Mouse (Mus musculus): Measurements from ENCODE around the gene Dbt. TPM values are rescaled to one million over a fixed set of nuclear protein-coding genes. Genes with fewer than 3 reads are reported as not detected.

The Dbt gene
- polyA plus RNA-seq, 1 experiment from 2014 or later = 15.7 TPM

- TF ChIP-seq CTCF (IDR thresholded peaks at IDR 0.05; ENCODE audit: low read depth) = no peak
- WGBS = 56% methylated on average over 7 of the region's 7 CpGs
- DNase-seq (no peak), ATAC-seq (ENCODE audit: insufficient read depth) (no peak)
- Histone ChIP-seq H3K4me3 (ENCODE audit: low read depth, low read length) (peak overlapping the region; percentile 2; the same call in 1 of the 2 replicates), H3K9ac (0 out of 2 replicates have a peak overlapping the region, but pooled peaks have one; percentile 4), H3K36me3 (ENCODE audit: insufficient read depth) (no peaks in the 10 kb centered on the region), H3K9me3 (ENCODE audit: low read depth, low read length) (no peaks in the 10 kb centered on the region), H3K4me1 (ENCODE audit: insufficient read depth) (no peaks in the 10 kb centered on the region), H3K27me3 (ENCODE audit: insufficient read depth, low read length) (no peaks in the 10 kb centered on the region), H3K27ac (ENCODE audit: low read depth) (peak overlapping the region; percentile 42; the same call in 1 of the 2 replicates), H3K4me2 (peak overlapping the region; percentile 37)
Observed at GRCm38 (mm10) chr3:116563095-116563492, 50.2 kb downstream of the Dbt start.

GRCm38 (mm10) chr3:116570628-116571027 lies 57.8 kb downstream of the Dbt start:
- H3K36me3 ChIP-seq (ENCODE audit: insufficient read depth) = no peaks in the 10 kb centered on the region
- H3K9me3 ChIP-seq (ENCODE audit: low read depth, low read length) = no peaks in the 10 kb centered on the region
- H3K27me3 ChIP-seq (ENCODE audit: insufficient read depth, low read length) = no peaks in the 10 kb centered on the region
- no peak for DNase-seq
- WGBS = 56% methylated on average over 2 of the region's 2 CpGs
- H3K4me2 ChIP-seq = no peak overlapping the region
- no peak overlapping the region for H3K4me3 ChIP-seq (ENCODE audit: low read depth, low read length)
- no peaks in the 10 kb centered on the region for H3K4me1 ChIP-seq (ENCODE audit: insufficient read depth)
- ATAC-seq (ENCODE audit: insufficient read depth) = no peak
- no peak for TF ChIP-seq CTCF (IDR thresholded peaks at IDR 0.05; ENCODE audit: low read depth)
- no peak overlapping the region for H3K27ac ChIP-seq (ENCODE audit: low read depth)
- no peak overlapping the region for H3K9ac ChIP-seq

GRCm38 (mm10) chr3:116577286-116577685 lies 64.4 kb downstream of the Dbt start:
- DNase-seq (peak; percentile 14), ATAC-seq (ENCODE audit: insufficient read depth) (no peak)
- no peaks in the 10 kb centered on the region for H3K9me3 ChIP-seq (ENCODE audit: low read depth, low read length)
- H3K27me3 ChIP-seq (ENCODE audit: insufficient read depth, low read length) = no peaks in the 10 kb centered on the region
- no peak overlapping the region for H3K4me2 ChIP-seq
- WGBS = 56% methylated on average over 3 of the region's 3 CpGs
- peak; percentile 46 for TF ChIP-seq CTCF (IDR thresholded peaks at IDR 0.05; ENCODE audit: low read depth)
- H3K4me3 ChIP-seq (ENCODE audit: low read depth, low read length) = no peak overlapping the region
- H3K9ac ChIP-seq = no peak overlapping the region
- H3K27ac ChIP-seq (ENCODE audit: low read depth) = no peak overlapping the region
- H3K36me3 ChIP-seq (ENCODE audit: insufficient read depth) = peaks cover 27% of the 10 kb centered on the region
- no peaks in the 10 kb centered on the region for H3K4me1 ChIP-seq (ENCODE audit: insufficient read depth)

- 92% methylated on average over 9 of the region's 9 CpGs for WGBS
- Histone ChIP-seq H3K36me3 (ENCODE audit: insufficient read depth) (peaks cover 71% of the 10 kb centered on the region), H3K4me1 (ENCODE audit: insufficient read depth) (no peaks in the 10 kb centered on the region), H3K9me3 (ENCODE audit: low read depth, low read length) (no peaks in the 10 kb centered on the region), H3K27ac (ENCODE audit: low read depth) (no peak overlapping the region), H3K4me2 (no peak overlapping the region), H3K4me3 (ENCODE audit: low read depth, low read length) (no peak overlapping the region), H3K27me3 (ENCODE audit: insufficient read depth, low read length) (no peaks in the 10 kb centered on the region), H3K9ac (no peak overlapping the region)
- TF ChIP-seq CTCF (IDR thresholded peaks at IDR 0.05; ENCODE audit: low read depth) = no peak
- no peak for ATAC-seq (ENCODE audit: insufficient read depth)
- no peak for DNase-seq
Observed at GRCm38 (mm10) chr3:116582201-116582600, 69.3 kb downstream of the Dbt start.

- H3K4me2 ChIP-seq = peak overlapping the region; percentile 56
- peaks cover 4% of the 10 kb centered on the region; the same call in 1 of the 2 replicates for H3K4me1 ChIP-seq (ENCODE audit: insufficient read depth)
- peak overlapping the region; percentile 90 for H3K9ac ChIP-seq
- H3K4me3 ChIP-seq (ENCODE audit: low read depth, low read length) = peak overlapping the region; percentile 86
- DNase-seq (peak; percentile 75), ATAC-seq (ENCODE audit: insufficient read depth) (peak; percentile 75)
- H3K36me3 ChIP-seq (ENCODE audit: insufficient read depth) = peaks cover 28% of the 10 kb centered on the region
- no peaks in the 10 kb centered on the region for H3K9me3 ChIP-seq (ENCODE audit: low read depth, low read length)
- TF ChIP-seq CTCF (IDR thresholded peaks at IDR 0.05; ENCODE audit: low read depth) = peak; percentile 18; the same call in 1 of the 2 replicates
- H3K27me3 ChIP-seq (ENCODE audit: insufficient read depth, low read length) = no peaks in the 10 kb centered on the region
- whole genome bisulfite sequencing = 1% methylated on average over 22 of the region's 22 CpGs
- peak overlapping the region; percentile 86 for H3K27ac ChIP-seq (ENCODE audit: low read depth)
Observed at GRCm38 (mm10) chr3:116594076-116594727, 81.3 kb downstream of the Dbt start.

GRCm38 (mm10) chr3:116594728-116595602 lies 82.1 kb downstream of the Dbt start, which contains the start of gene Sass6:
Sass6 (plus strand) TSS chr3:116594982.
- Histone ChIP-seq H3K36me3 (ENCODE audit: insufficient read depth) (peaks cover 20% of the 10 kb centered on the region), H3K9me3 (ENCODE audit: low read depth, low read length) (no peaks in the 10 kb centered on the region), H3K27ac (ENCODE audit: low read depth) (peak within 1 kb of the TSS; percentile 86), H3K27me3 (ENCODE audit: insufficient read depth, low read length) (no peaks in the 10 kb centered on the region), H3K4me3 (ENCODE audit: low read depth, low read length) (peak within 1 kb of the TSS; percentile 86), H3K4me1 (ENCODE audit: insufficient read depth) (peaks cover 4% of the 10 kb centered on the region; the same call in 1 of the 2 replicates), H3K9ac (peak within 1 kb of the TSS; percentile 90), H3K4me2 (peak within 1 kb of the TSS; percentile 73)
- no peak for TF ChIP-seq CTCF (IDR thresholded peaks at IDR 0.05; ENCODE audit: low read depth)
- peak; percentile 99 for DNase-seq
- under 1% methylated on average over 65 of the region's 65 CpGs for WGBS
- peak; percentile 97 for ATAC-seq (ENCODE audit: insufficient read depth)

GRCm38 (mm10) chr3:116595603-116595991 lies 82.7 kb downstream of the Dbt start:
- Histone ChIP-seq H3K4me2 (peak overlapping the region; percentile 73), H3K4me3 (ENCODE audit: low read depth, low read length) (peak overlapping the region; percentile 86), H3K27me3 (ENCODE audit: insufficient read depth, low read length) (no peaks in the 10 kb centered on the region), H3K36me3 (ENCODE audit: insufficient read depth) (peaks cover 14% of the 10 kb centered on the region), H3K9ac (peak overlapping the region; percentile 90), H3K4me1 (ENCODE audit: insufficient read depth) (peaks cover 4% of the 10 kb centered on the region; the same call in 1 of the 2 replicates), H3K9me3 (ENCODE audit: low read depth, low read length) (no peaks in the 10 kb centered on the region), H3K27ac (ENCODE audit: low read depth) (peak overlapping the region; percentile 86)
- DNase-seq (no peak), ATAC-seq (ENCODE audit: insufficient read depth) (no peak)
- TF ChIP-seq CTCF (IDR thresholded peaks at IDR 0.05; ENCODE audit: low read depth) = no peak
- WGBS = 4% methylated on average over 10 of the region's 10 CpGs

Other genes starting within 250 kb of the Dbt start
- 9.1 and 12.1 TPM in 2 replicates for gene Cdc14a, start 89.0 kb upstream of the Dbt start, polyA plus RNA-seq (2014; fragmentation: Nextera tagmentation; extraction: Ambion mirVana)
- 70.6 and 80.6 TPM in 2 replicates for gene Rtca, start 4.9 kb upstream of the Dbt start, polyA plus RNA-seq (2014; fragmentation: Nextera tagmentation; extraction: Ambion mirVana)
- 0.22 and 0.96 TPM in 2 replicates for gene Lrrc39, start 49.9 kb downstream of the Dbt start, polyA plus RNA-seq (2014; fragmentation: Nextera tagmentation; extraction: Ambion mirVana)
- 30.5 and 30.6 TPM in 2 replicates for gene Sass6, start 81.9 kb downstream of the Dbt start, polyA plus RNA-seq (2014; fragmentation: Nextera tagmentation; extraction: Ambion mirVana)
- gene Trmt13, start 101.5 kb downstream of the Dbt start, polyA plus RNA-seq (2014; fragmentation: Nextera tagmentation; extraction: Ambion mirVana) = 24.8 and 25.4 TPM in 2 replicates
- 89.8 and 94.6 TPM in 2 replicates for gene Mfsd14a, start 149.6 kb downstream of the Dbt start, polyA plus RNA-seq (2014; fragmentation: Nextera tagmentation; extraction: Ambion mirVana)
- not detected in 2 replicates for gene Gm43191, start 168.2 kb downstream of the Dbt start, polyA plus RNA-seq (2014; fragmentation: Nextera tagmentation; extraction: Ambion mirVana)
- 13.1 and 16.1 TPM in 2 replicates for gene Slc35a3, start 199.8 kb downstream of the Dbt start, polyA plus RNA-seq (2014; fragmentation: Nextera tagmentation; extraction: Ambion mirVana)

All from lung, embryonic 14.5 days (tissue).